Mouse (Mus musculus): ENCODE measurements around the gene Nnmt. TPM values are rescaled to one million over a fixed set of nuclear protein-coding genes. Genes with fewer than 3 reads are reported as not detected.

Nnmt gene
- polyA plus RNA-seq, 1 experiment from 2014 or later, result 2.2 TPM

GRCm38 (mm10) chr9:48597494-48597893, 7.5 kb downstream of the Nnmt start:
- peaks cover 6% of the 10 kb centered on the region; the same call in 1 of the 2 replicates for H3K27me3 ChIP-seq
- no peak overlapping the region for H3K4me2 ChIP-seq
- H3K9me3 ChIP-seq (replicated peaks), result no peaks in the 10 kb centered on the region
- H3K4me1 ChIP-seq, result no peaks in the 10 kb centered on the region
- WGBS, result 78% methylated on average over 5 of the region's 5 CpGs
- ATAC-seq (replicated peaks; ENCODE audit: low FRiP score), result no peak
- H3K9ac ChIP-seq, result no peak overlapping the region
- H3K4me3 ChIP-seq (replicated peaks), result no peak overlapping the region
- H3K27ac ChIP-seq, result no peak overlapping the region
- H3K36me3 ChIP-seq, result no peaks in the 10 kb centered on the region

- 66% methylated on average over 11 of the region's 11 CpGs for WGBS
- ATAC-seq (replicated peaks; ENCODE audit: low FRiP score), result no peak
Observed at GRCm38 (mm10) chr9:48596924-48597323, 8.0 kb downstream of the Nnmt start.

GRCm38 (mm10) chr9:48593915-48594314, 11.0 kb downstream of the Nnmt start:
- no peaks in the 10 kb centered on the region for H3K4me1 ChIP-seq
- 66% methylated on average over 8 of the region's 8 CpGs for WGBS
- H3K9me3 ChIP-seq (replicated peaks), result no peaks in the 10 kb centered on the region

More at GRCm38 (mm10) chr9:48596924-48597323, 8.0 kb downstream of the Nnmt start:
- H3K27ac ChIP-seq, result no peak overlapping the region
- H3K36me3 ChIP-seq, result no peaks in the 10 kb centered on the region
- peaks cover 6% of the 10 kb centered on the region; the same call in 1 of the 2 replicates for H3K27me3 ChIP-seq
- no peak overlapping the region for H3K9ac ChIP-seq
- H3K9me3 ChIP-seq (replicated peaks), result no peaks in the 10 kb centered on the region
- H3K4me2 ChIP-seq, result no peak overlapping the region
- no peak overlapping the region for H3K4me3 ChIP-seq (replicated peaks)
- H3K4me1 ChIP-seq, result no peaks in the 10 kb centered on the region

GRCm38 (mm10) chr9:48590606-48591005, 14.3 kb downstream of the Nnmt start:
- Histone ChIP-seq H3K36me3 (no peaks in the 10 kb centered on the region), H3K4me1 (no peaks in the 10 kb centered on the region; the same call in 1 of the 2 replicates), H3K27ac (no peak overlapping the region), H3K4me2 (no peak overlapping the region), H3K4me3 (replicated peaks) (no peak overlapping the region), H3K27me3 (peaks cover 4% of the 10 kb centered on the region; the same call in 1 of the 2 replicates), H3K9ac (no peak overlapping the region), H3K9me3 (replicated peaks) (no peaks in the 10 kb centered on the region)
- WGBS, result 84% methylated on average over 4 of the region's 4 CpGs
- ATAC-seq (replicated peaks; ENCODE audit: low FRiP score), result no peak

More at GRCm38 (mm10) chr9:48593915-48594314, 11.0 kb downstream of the Nnmt start:
- Histone ChIP-seq H3K9ac (no peak overlapping the region), H3K36me3 (no peaks in the 10 kb centered on the region), H3K4me2 (no peak overlapping the region), H3K27ac (no peak overlapping the region), H3K27me3 (peaks cover 6% of the 10 kb centered on the region; the same call in 1 of the 2 replicates), H3K4me3 (replicated peaks) (no peak overlapping the region)
- ATAC-seq (replicated peaks; ENCODE audit: low FRiP score), result no peak

GRCm38 (mm10) chr9:48586332-48586731, 18.6 kb downstream of the Nnmt start:
- H3K4me2 ChIP-seq, result no peak overlapping the region
- no peak overlapping the region for H3K4me3 ChIP-seq (replicated peaks)
- H3K4me1 ChIP-seq, result no peaks in the 10 kb centered on the region; the same call in 1 of the 2 replicates
- H3K36me3 ChIP-seq, result no peaks in the 10 kb centered on the region
- H3K27ac ChIP-seq, result no peak overlapping the region
- no peaks in the 10 kb centered on the region for H3K27me3 ChIP-seq
- ATAC-seq (replicated peaks; ENCODE audit: low FRiP score), result no peak
- no peak overlapping the region for H3K9ac ChIP-seq
- H3K9me3 ChIP-seq (replicated peaks), result no peaks in the 10 kb centered on the region
- 11% methylated on average over 4 of the region's 4 CpGs for WGBS

GRCm38 (mm10) chr9:48580808-48581207, 24.1 kb downstream of the Nnmt start:
- H3K9me3 ChIP-seq (replicated peaks), result no peaks in the 10 kb centered on the region
- H3K4me1 ChIP-seq, result no peaks in the 10 kb centered on the region
- H3K4me3 ChIP-seq (replicated peaks), result no peak overlapping the region
- no peak overlapping the region for H3K27ac ChIP-seq
- H3K4me2 ChIP-seq, result no peak overlapping the region
- H3K36me3 ChIP-seq, result no peaks in the 10 kb centered on the region
- H3K27me3 ChIP-seq, result no peaks in the 10 kb centered on the region
- no peak overlapping the region for H3K9ac ChIP-seq
- 58% methylated on average over 1 of the region's 1 CpGs for WGBS
- ATAC-seq (replicated peaks; ENCODE audit: low FRiP score), result no peak

GRCm38 (mm10) chr9:48562388-48562787, 42.6 kb downstream of the Nnmt start:
- WGBS, result 86% methylated on average over 5 of the region's 5 CpGs
- H3K9ac ChIP-seq, result no peak overlapping the region
- H3K4me1 ChIP-seq, result no peaks in the 10 kb centered on the region
- H3K27me3 ChIP-seq, result 0 out of 2 replicates have a peak, but pooled peaks cover 2% of the 10 kb centered on the region
- no peaks in the 10 kb centered on the region for H3K36me3 ChIP-seq
- no peak overlapping the region for H3K4me2 ChIP-seq
- no peak for ATAC-seq (replicated peaks; ENCODE audit: low FRiP score)
- H3K4me3 ChIP-seq (replicated peaks), result no peak overlapping the region
- no peak overlapping the region for H3K27ac ChIP-seq
- no peaks in the 10 kb centered on the region for H3K9me3 ChIP-seq (replicated peaks)

- H3K9me3 ChIP-seq (replicated peaks), result no peaks in the 10 kb centered on the region
- H3K4me2 ChIP-seq, result no peak overlapping the region
- H3K4me3 ChIP-seq (replicated peaks), result no peak overlapping the region
- 25% methylated on average over 4 of the region's 4 CpGs for WGBS
- H3K27me3 ChIP-seq, result 0 out of 2 replicates have a peak, but pooled peaks cover 2% of the 10 kb centered on the region
- no peak for ATAC-seq (replicated peaks; ENCODE audit: low FRiP score)
- no peak overlapping the region for H3K27ac ChIP-seq
- no peak overlapping the region for H3K9ac ChIP-seq
- no peaks in the 10 kb centered on the region for H3K36me3 ChIP-seq
- no peaks in the 10 kb centered on the region for H3K4me1 ChIP-seq
Observed at GRCm38 (mm10) chr9:48559482-48560139, 45.3 kb downstream of the Nnmt start.

GRCm38 (mm10) chr9:48558637-48559036, 46.3 kb downstream of the Nnmt start:
- WGBS, result 79% methylated on average over 4 of the region's 4 CpGs
- ATAC-seq (replicated peaks; ENCODE audit: low FRiP score), result no peak
- no peaks in the 10 kb centered on the region for H3K36me3 ChIP-seq

GRCm38 (mm10) chr9:48549056-48549455, 55.9 kb downstream of the Nnmt start:
- ATAC-seq (replicated peaks; ENCODE audit: low FRiP score), result no peak
- no peaks in the 10 kb centered on the region for H3K4me1 ChIP-seq
- H3K27ac ChIP-seq, result no peak overlapping the region
- no peaks in the 10 kb centered on the region for H3K36me3 ChIP-seq
- H3K9me3 ChIP-seq (replicated peaks), result no peaks in the 10 kb centered on the region
- WGBS, result 73% methylated on average over 2 of the region's 2 CpGs
- no peaks in the 10 kb centered on the region for H3K27me3 ChIP-seq
- no peak overlapping the region for H3K4me3 ChIP-seq (replicated peaks)
- no peak overlapping the region for H3K4me2 ChIP-seq
- H3K9ac ChIP-seq, result no peak overlapping the region

More at GRCm38 (mm10) chr9:48558637-48559036, 46.3 kb downstream of the Nnmt start:
- no peaks in the 10 kb centered on the region for H3K9me3 ChIP-seq (replicated peaks)
- H3K4me3 ChIP-seq (replicated peaks), result no peak overlapping the region
- H3K4me2 ChIP-seq, result no peak overlapping the region
- no peak overlapping the region for H3K27ac ChIP-seq
- H3K27me3 ChIP-seq, result 0 out of 2 replicates have a peak, but pooled peaks cover 2% of the 10 kb centered on the region
- H3K4me1 ChIP-seq, result no peaks in the 10 kb centered on the region
- no peak overlapping the region for H3K9ac ChIP-seq

- Histone ChIP-seq H3K36me3 (no peaks in the 10 kb centered on the region), H3K4me2 (no peak overlapping the region), H3K9ac (no peak overlapping the region), H3K27me3 (no peaks in the 10 kb centered on the region), H3K4me1 (no peaks in the 10 kb centered on the region), H3K4me3 (replicated peaks) (no peak overlapping the region), H3K9me3 (replicated peaks) (peaks cover under 1% of the 10 kb centered on the region; the same call in 1 of the 2 replicates), H3K27ac (no peak overlapping the region)
- no peak for ATAC-seq (replicated peaks; ENCODE audit: low FRiP score)
Observed at GRCm38 (mm10) chr9:48547233-48547632, 57.7 kb downstream of the Nnmt start.

Data from kidney, embryonic 15.5 days (tissue).